Mouse (Mus musculus) G1E (cell line): ENCODE results near the gene Gfy.

Experiments
- CTCF ChIP-seq: IDR thresholded peaks from 2 replicates; pipeline ENCODE4 v1.5.1; 2012; ENCODE audit warnings: low read depth, low read length, inconsistent platforms, mixed read lengths
- GATA1 ChIP-seq: IDR thresholded peaks from 2 replicates; pipeline ENCODE4 v1.6.1; 2012; ENCODE audit warnings: borderline replicate concordance, low read length, inconsistent platforms, mixed read lengths
- GATA2 ChIP-seq: IDR thresholded peaks from 2 replicates; pipeline ENCODE4 v1.6.1; 2012; ENCODE audit warnings: low read depth, low read length, inconsistent platforms, borderline replicate concordance

GRCm38 (mm10) chr7:45183672-45184071 lies 4.3 kb upstream of the Gfy start:
- TF ChIP-seq GATA2 = no peak
- TF ChIP-seq CTCF = no peak
- TF ChIP-seq GATA1 = no peak
